Mouse (Mus musculus): ENCODE measurements around the gene Ccdc85c.

Gene Ccdc85c

GRCm38 (mm10) chr12:108213090-108214041, 61.9 kb downstream of the Ccdc85c start:
- peak; percentile 17 for DNase-seq

- DNase-seq = no peak
Observed at GRCm38 (mm10) chr12:108212476-108212875, 62.7 kb downstream of the Ccdc85c start.

GRCm38 (mm10) chr12:108212071-108212470, 63.2 kb downstream of the Ccdc85c start:
- peak; percentile 26 for DNase-seq

GRCm38 (mm10) chr12:108210623-108211022, 64.6 kb downstream of the Ccdc85c start:
- DNase-seq = peak; percentile 24

- peak; percentile 76 for DNase-seq
Observed at GRCm38 (mm10) chr12:108208726-108209438, 66.3 kb downstream of the Ccdc85c start.

GRCm38 (mm10) chr12:108208216-108208615, 67.0 kb downstream of the Ccdc85c start:
- peak; percentile 23 for DNase-seq

- peak; percentile 75 for DNase-seq
Observed at GRCm38 (mm10) chr12:108206641-108207040, 68.6 kb downstream of the Ccdc85c start.

- DNase-seq = no peak
Observed at GRCm38 (mm10) chr12:108204978-108205377, 70.2 kb downstream of the Ccdc85c start.

- DNase-seq = no peak
Observed at GRCm38 (mm10) chr12:108203895-108204294, 71.3 kb downstream of the Ccdc85c start.

GRCm38 (mm10) chr12:108200094-108200493, 75.1 kb downstream of the Ccdc85c start:
- no peak for DNase-seq

GRCm38 (mm10) chr12:108198447-108198846, 76.8 kb downstream of the Ccdc85c start:
- DNase-seq = no peak

GRCm38 (mm10) chr12:108195761-108196160, 79.5 kb downstream of the Ccdc85c start:
- DNase-seq = no peak

GRCm38 (mm10) chr12:108193878-108194277, 81.3 kb downstream of the Ccdc85c start:
- DNase-seq = no peak

GRCm38 (mm10) chr12:108187541-108188091, 87.6 kb downstream of the Ccdc85c start:
- DNase-seq = no peak

- DNase-seq = no peak
Observed at GRCm38 (mm10) chr12:108181716-108182115, 93.5 kb downstream of the Ccdc85c start.

- DNase-seq = peak; percentile 99
Observed at GRCm38 (mm10) chr12:108179321-108180266, 95.6 kb downstream of the Ccdc85c start, which contains the start of gene Ccnk. Ccnk (plus strand) TSS chr12:108179579.

- no peak for DNase-seq
Observed at GRCm38 (mm10) chr12:108179246-108179320, 96.1 kb downstream of the Ccdc85c start, which contains the start of gene Setd3. Setd3 (minus strand) TSS chr12:108179314.

GRCm38 (mm10) chr12:108178331-108179245, 96.6 kb downstream of the Ccdc85c start:
- peak; percentile 61 for DNase-seq

- no peak for DNase-seq
Observed at GRCm38 (mm10) chr12:108176366-108176765, 98.9 kb downstream of the Ccdc85c start.

GRCm38 (mm10) chr12:108174606-108175505, 100.4 kb downstream of the Ccdc85c start:
- no peak for DNase-seq

GRCm38 (mm10) chr12:108172639-108173038, 102.6 kb downstream of the Ccdc85c start:
- DNase-seq = no peak

Measured in cerebellum, adult 11 months (tissue).